ENCODE assay signal across 40 mouse cellular contexts in genomic region chrX:135725161-135725560, GRCm38 (mm10). TPM values are rescaled to one million over a fixed set of nuclear protein-coding genes. Genes with fewer than 3 reads are reported as not detected.
"Had no signal": no experiment of that assay in that cellular context is flagged by ENCODE, and none has a peak within 500 bp of the region (broad histone marks: within the 10 kb centered on the region; RNA-seq: fewer than 3 reads in every experiment).

Gene Tmsb15a, minus strand, starts transcription at chrX:135725261.

- H3K36me3 ChIP-seq: heart, embryonic 13.5 days; heart, embryonic 15.5 days; hindbrain, embryonic 13.5 days; hindbrain, embryonic 15.5 days; kidney, embryonic 15.5 days; limb, embryonic 10.5 days; limb, embryonic 12.5 days had no signal

- H3K4me3 ChIP-seq: heart, adult 2 months; heart, embryonic 13.5 days; heart, embryonic 15.5 days; hindbrain, embryonic 13.5 days; hindbrain, embryonic 15.5 days; kidney, embryonic 15.5 days; limb, embryonic 10.5 days; limb, embryonic 12.5 days had no signal

- H3K27me3 ChIP-seq: heart, embryonic 15.5 days; hindbrain, embryonic 15.5 days had no signal

- H3K27ac ChIP-seq: heart, adult 2 months; heart, embryonic 13.5 days; heart, embryonic 15.5 days; hindbrain, embryonic 13.5 days; hindbrain, embryonic 15.5 days; hindbrain, postnatal 0 days; kidney, embryonic 15.5 days; kidney, postnatal 0 days; limb, embryonic 10.5 days; limb, embryonic 12.5 days had no signal

- DNase-seq: gastrocnemius, postnatal 14 days; gastrocnemius, postnatal 36 days; heart, adult 11 months; heart, adult 2 months; heart, postnatal 14 days; heart, postnatal 36 days; kidney, adult 11 months; kidney, adult 2 months; kidney, adult 9 months; kidney, postnatal 14 days; kidney, postnatal 36 days; layer of hippocampus, adult 9-11 months; layer of hippocampus, postnatal 36 days; liver had no signal

- H3K4me1 ChIP-seq: heart, embryonic 13.5 days; heart, embryonic 15.5 days; hindbrain, embryonic 13.5 days; hindbrain, embryonic 15.5 days; kidney, embryonic 15.5 days; limb, embryonic 10.5 days; limb, embryonic 12.5 days had no signal

- H3K9me3 ChIP-seq: heart, embryonic 13.5 days; heart, embryonic 15.5 days; hindbrain, embryonic 13.5 days; hindbrain, embryonic 15.5 days; kidney, embryonic 15.5 days; limb, embryonic 10.5 days; limb, embryonic 12.5 days had no signal

- H3K9ac ChIP-seq: heart, embryonic 13.5 days; heart, embryonic 15.5 days; hindbrain, embryonic 13.5 days; hindbrain, embryonic 15.5 days; kidney, embryonic 15.5 days; limb, embryonic 12.5 days had no signal

RNA-seq across cellular contexts. Expression of gene Tmsb15a, which starts in this region (rescaled TPM):
- total RNA-seq: gastrocnemius, adult 18-20 months; gastrocnemius, adult 8-10 months; gastrocnemius, postnatal 14 days; gastrocnemius, postnatal 36 days; heart, adult 2 months; heart, postnatal 14 days; heart, postnatal 36 days; hematopoietic stem cell, adult 5-6 weeks; hindbrain, postnatal 0 days; layer of hippocampus, adult 18-20 months; layer of hippocampus, adult 8-10 months; layer of hippocampus, postnatal 14 days; layer of hippocampus, postnatal 36 days; left cerebral cortex, adult 18-20 months; left cerebral cortex, adult 8-10 months; left cerebral cortex, postnatal 14 days; left cerebral cortex, postnatal 36 days had no signal
- polyA plus RNA-seq: gonadal fat pad, adult 2 months; heart, adult 2 months; heart, embryonic 11.5 days; heart, postnatal 0 days; hindbrain, embryonic 11.5 days; hindbrain, embryonic 13.5 days; hindbrain, embryonic 15.5 days; hindbrain, postnatal 0 days; intestine, embryonic 16.5 days; kidney, adult 2 months; kidney, embryonic 15.5 days; kidney, postnatal 0 days; large intestine, adult 2 months; limb, embryonic 10.5 days; limb, embryonic 12.5 days; liver, embryonic 11.5 days had no signal
